Mouse (Mus musculus): ENCODE measurements around the gene Ptx3. TPM values are rescaled to one million over a fixed set of nuclear protein-coding genes. Genes with fewer than 3 reads are reported as not detected.
A peak's percentile ranks its signal among the peaks of the same experiment; 100 is the strongest.

Gene Ptx3
- not detected in 2 replicates for polyA plus RNA-seq (2012; ENCODE audit: insufficient read depth, low replicate concordance)

DNA sequence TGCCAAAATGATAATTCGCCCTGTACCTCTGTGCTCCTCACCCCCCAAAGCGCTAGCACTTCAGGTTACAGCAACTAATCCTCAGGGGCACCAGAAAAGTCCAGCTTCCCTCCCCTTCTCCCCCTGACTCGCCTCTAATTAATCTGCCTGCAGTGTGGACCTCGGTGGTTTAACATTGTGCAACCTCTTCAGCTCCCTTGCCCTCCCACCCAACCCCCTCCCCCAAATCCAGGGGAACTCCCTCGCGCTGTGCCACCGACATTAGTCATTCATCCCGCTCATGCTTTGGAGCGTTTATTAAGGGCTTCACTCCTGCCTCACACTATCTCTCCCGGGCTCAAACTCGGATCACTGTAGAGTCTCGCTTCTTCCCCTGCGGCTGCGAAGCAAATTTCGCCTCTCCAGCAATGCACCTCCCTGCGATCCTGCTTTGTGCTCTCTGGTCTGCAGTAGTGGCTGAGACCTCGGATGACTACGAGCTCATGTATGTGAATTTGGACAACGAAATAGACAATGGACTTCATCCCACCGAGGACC is at the start of gene Ptx3:
Gene Ptx3, plus strand, starts transcription at position 256 of the 537 bp plus-strand sequence.
- TF ChIP-seq GATA1 (IDR thresholded peaks at IDR 0.05; ENCODE audit: borderline replicate concordance, low read length) (no peak), FLI1 (IDR thresholded peaks at IDR 0.05; ENCODE audit: low read length) (no peak)
- Histone ChIP-seq H3K4me3 (replicated peaks) (peak within 1 kb of the TSS; percentile 87), H3K36me3 (replicated peaks; ENCODE audit: low read length) (no peaks in the 10 kb centered on the region), H3K27me3 (replicated peaks) (peaks cover 38% of the 10 kb centered on the region), H3K4me1 (peaks cover 7% of the 10 kb centered on the region; the same call in 1 of the 2 replicates), H3K9me3 (no peaks in the 10 kb centered on the region)

DNA sequence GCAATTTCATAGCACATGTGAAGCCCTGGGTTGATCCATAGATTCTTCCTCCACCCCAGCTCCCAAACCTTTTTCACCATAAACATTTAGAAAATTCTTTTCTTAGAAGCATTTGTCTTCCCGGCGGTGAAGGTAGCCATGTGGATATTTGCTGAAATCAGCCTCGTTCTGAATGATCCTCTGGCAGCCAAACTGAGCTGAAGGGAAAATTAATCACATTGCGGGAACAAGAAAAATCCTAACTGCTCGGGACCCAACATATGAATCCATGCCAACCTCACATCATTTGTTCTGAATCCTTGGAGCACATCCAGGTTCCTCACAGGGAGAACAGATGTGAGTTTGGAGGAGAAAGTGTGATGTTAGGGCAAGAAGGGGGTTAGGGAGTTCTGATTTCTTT is 46.8 kb upstream of the Ptx3 start:
- no peaks in the 10 kb centered on the region for H3K4me1 ChIP-seq
- H3K36me3 ChIP-seq (replicated peaks; ENCODE audit: low read length) = no peaks in the 10 kb centered on the region
- no peak overlapping the region for H3K4me3 ChIP-seq (replicated peaks)
- TF ChIP-seq GATA1 (IDR thresholded peaks at IDR 0.05; ENCODE audit: borderline replicate concordance, low read length) = no peak
- no peak for TF ChIP-seq FLI1 (IDR thresholded peaks at IDR 0.05; ENCODE audit: low read length)
- H3K27me3 ChIP-seq (replicated peaks) = no peaks in the 10 kb centered on the region
- no peaks in the 10 kb centered on the region for H3K9me3 ChIP-seq

DNA sequence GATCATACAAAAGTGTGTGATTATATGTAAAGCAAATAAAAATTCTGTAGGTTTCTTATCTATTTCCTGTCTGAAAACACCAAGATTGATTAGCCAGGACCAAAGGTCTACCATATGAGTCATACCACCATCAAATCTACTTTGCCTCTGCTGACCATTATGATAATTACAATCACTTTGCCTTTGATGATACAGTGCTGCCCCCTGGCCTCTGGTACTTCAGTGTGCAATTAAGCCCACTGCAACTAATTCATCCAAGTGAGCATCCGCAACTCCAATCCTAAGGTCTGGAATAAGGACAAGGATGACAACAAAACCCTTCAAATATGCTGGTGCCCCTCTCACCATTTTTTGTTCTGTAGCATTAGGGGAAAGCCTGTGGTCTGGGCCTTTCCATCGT is 40.1 kb upstream of the Ptx3 start:
- Histone ChIP-seq H3K36me3 (replicated peaks; ENCODE audit: low read length) (no peaks in the 10 kb centered on the region), H3K4me1 (no peaks in the 10 kb centered on the region), H3K9me3 (no peaks in the 10 kb centered on the region), H3K27me3 (replicated peaks) (no peaks in the 10 kb centered on the region), H3K4me3 (replicated peaks) (no peak overlapping the region)
- TF ChIP-seq GATA1 (IDR thresholded peaks at IDR 0.05; ENCODE audit: borderline replicate concordance, low read length) (no peak), FLI1 (IDR thresholded peaks at IDR 0.05; ENCODE audit: low read length) (no peak)

DNA sequence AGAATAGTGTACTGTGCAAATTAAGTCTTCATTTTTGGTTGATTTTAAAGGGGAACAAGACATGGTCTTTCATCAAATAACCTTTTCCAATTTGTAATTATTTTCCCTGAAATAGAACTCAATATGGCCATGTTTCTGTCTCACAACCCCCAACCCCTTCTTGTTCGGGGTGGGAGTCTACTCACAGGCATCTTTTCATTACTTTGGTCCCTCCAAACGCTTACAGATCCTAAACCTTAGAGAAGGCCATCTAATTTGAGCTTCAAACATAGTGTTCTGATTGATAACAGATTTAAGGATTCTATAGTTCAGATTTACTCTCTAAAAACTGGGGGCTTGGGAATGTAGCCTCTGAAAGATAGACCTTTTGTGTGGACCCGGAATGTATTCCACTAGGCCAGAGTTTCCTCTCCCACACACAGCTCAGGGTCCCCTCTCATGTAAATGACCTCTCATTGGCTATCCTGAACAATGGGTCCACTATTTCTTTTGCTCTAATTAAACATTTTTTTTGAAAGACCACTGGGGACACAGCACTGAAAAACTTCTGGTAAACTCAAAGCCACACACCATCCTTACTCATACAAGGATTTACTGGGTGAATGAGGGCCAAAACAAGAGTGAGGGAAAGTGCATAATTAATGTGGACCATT is 25.7 kb upstream of the Ptx3 start:
- H3K4me3 ChIP-seq (replicated peaks) = no peak overlapping the region
- TF ChIP-seq FLI1 (IDR thresholded peaks at IDR 0.05; ENCODE audit: low read length) (no peak), GATA1 (IDR thresholded peaks at IDR 0.05; ENCODE audit: borderline replicate concordance, low read length) (no peak)

DNA sequence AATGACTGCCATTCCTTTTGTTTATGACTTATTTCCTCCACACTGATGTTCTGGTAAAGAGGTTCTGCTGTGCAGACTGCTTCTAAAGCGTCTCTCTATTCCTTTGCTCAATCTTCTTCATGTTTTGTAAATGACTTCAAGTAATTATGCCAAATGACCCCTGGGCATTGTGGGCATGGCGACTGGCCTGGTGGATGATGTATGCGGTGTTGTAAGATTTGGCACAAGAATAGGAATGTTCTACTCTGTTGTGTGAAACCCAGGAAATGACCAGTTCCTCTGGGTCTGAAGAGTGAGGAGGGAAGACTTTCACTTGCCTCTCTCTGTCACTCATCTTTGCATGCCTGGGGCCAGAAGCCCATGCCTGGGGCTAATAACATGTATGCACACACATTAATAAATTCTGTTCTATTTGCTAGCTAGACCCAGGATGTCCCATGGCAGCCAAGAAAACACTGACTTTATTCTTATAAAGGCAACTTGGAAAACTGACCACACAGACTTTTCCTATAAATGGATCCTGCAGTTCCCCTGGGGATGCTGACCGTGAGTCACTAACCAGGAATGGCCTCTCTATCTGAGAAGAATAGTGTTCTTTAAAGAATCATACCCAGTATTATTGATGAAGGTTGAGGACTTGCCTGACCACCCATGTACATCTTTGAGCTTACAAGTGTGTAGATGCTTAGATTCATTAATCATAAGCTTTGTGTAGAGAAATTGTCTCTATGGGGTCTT is 10.7 kb upstream of the Ptx3 start:
- Histone ChIP-seq H3K4me1 (no peaks in the 10 kb centered on the region), H3K27me3 (replicated peaks) (no peaks in the 10 kb centered on the region), H3K36me3 (replicated peaks; ENCODE audit: low read length) (no peaks in the 10 kb centered on the region), H3K4me3 (replicated peaks) (no peak overlapping the region), H3K9me3 (no peaks in the 10 kb centered on the region)
- TF ChIP-seq FLI1 (IDR thresholded peaks at IDR 0.05; ENCODE audit: low read length) = no peak
- TF ChIP-seq GATA1 (IDR thresholded peaks at IDR 0.05; ENCODE audit: borderline replicate concordance, low read length) = no peak

More for the DNA sequence above, 25.7 kb upstream of the Ptx3 start:
- Histone ChIP-seq H3K27me3 (replicated peaks) (peaks cover 2% of the 10 kb centered on the region), H3K9me3 (no peaks in the 10 kb centered on the region), H3K4me1 (no peaks in the 10 kb centered on the region), H3K36me3 (replicated peaks; ENCODE audit: low read length) (no peaks in the 10 kb centered on the region)

DNA sequence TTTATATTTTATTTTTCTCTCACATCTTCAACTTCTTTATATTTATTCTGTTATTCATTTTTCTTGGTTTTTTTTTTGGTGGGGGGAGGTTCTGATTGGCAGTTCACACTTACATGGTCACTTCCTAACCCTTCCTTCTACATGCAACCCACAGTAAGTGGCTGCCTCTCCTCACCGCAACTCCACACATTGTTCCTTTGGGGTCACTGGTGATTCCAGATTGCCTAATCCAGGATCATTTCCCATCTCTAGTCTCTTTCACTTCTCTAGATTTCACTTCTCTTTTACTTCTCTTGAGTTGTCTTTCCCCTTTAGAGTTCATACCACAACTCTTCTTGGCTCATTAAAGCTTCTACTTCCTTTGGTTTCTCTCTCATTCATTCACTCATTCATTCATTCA is 6.2 kb upstream of the Ptx3 start:
- Histone ChIP-seq H3K9me3 (no peaks in the 10 kb centered on the region), H3K4me1 (no peaks in the 10 kb centered on the region), H3K27me3 (replicated peaks) (peaks cover 1% of the 10 kb centered on the region), H3K36me3 (replicated peaks; ENCODE audit: low read length) (no peaks in the 10 kb centered on the region), H3K4me3 (replicated peaks) (no peak overlapping the region)
- TF ChIP-seq FLI1 (IDR thresholded peaks at IDR 0.05; ENCODE audit: low read length) (no peak), GATA1 (IDR thresholded peaks at IDR 0.05; ENCODE audit: borderline replicate concordance, low read length) (no peak)

DNA sequence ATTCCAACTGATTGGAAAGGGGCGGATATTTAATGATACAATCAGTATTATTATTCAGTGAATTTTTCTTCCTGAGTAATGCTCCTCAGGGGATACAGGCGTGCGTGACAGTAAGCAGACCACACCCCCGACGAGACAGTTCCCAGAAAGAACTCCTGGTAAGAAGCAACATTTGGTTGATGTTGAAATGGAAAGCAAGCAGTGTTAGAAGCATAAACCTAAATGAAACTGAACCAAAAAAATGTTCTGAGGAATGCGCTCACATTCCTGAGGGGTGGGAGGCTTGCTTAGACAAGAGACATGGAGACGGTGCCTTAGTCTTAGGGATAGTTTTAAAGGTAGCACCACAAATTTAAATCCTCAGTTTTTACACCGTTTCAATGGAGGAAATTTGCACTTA is 4.0 kb upstream of the Ptx3 start:
- H3K36me3 ChIP-seq (replicated peaks; ENCODE audit: low read length) = no peaks in the 10 kb centered on the region

DNA sequence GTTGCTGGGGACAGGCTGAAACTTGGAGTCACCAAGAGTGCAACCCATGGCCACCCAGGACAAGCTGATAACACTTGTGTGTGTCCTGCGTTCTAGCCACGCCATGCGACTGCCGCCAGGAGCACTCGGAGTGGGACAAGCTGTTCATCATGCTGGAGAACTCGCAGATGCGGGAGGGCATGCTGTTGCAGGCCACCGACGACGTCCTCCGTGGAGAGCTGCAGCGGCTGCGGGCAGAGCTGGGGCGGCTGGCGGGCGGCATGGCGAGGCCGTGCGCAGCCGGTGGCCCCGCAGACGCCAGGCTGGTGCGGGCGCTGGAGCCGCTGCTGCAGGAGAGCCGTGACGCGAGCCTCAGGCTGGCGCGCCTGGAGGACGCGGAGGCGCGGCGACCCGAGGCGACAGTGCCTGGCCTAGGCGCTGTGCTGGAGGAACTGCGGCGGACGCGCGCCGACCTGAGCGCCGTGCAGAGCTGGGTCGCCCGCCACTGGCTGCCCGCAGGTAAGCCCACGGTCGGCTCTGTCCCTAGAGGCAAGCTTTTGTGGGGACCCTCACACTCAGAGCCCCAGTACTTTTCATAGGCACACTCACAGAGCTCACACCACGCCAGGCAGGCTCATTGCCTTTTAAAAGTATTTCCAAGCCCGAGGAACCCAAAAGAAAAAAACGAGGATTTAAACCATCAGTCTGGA is 988 bp downstream of the Ptx3 start:
- TF ChIP-seq FLI1 (IDR thresholded peaks at IDR 0.05; ENCODE audit: low read length) = no peak
- no peak for TF ChIP-seq GATA1 (IDR thresholded peaks at IDR 0.05; ENCODE audit: borderline replicate concordance, low read length)
- no peaks in the 10 kb centered on the region for H3K36me3 ChIP-seq (replicated peaks; ENCODE audit: low read length)
- H3K27me3 ChIP-seq (replicated peaks) = peaks cover 39% of the 10 kb centered on the region
- H3K4me3 ChIP-seq (replicated peaks) = peak overlapping the region; percentile 87
- peaks cover 7% of the 10 kb centered on the region; the same call in 1 of the 2 replicates for H3K4me1 ChIP-seq
- H3K9me3 ChIP-seq = no peaks in the 10 kb centered on the region

More for the DNA sequence above, 4.0 kb upstream of the Ptx3 start:
- H3K4me3 ChIP-seq (replicated peaks) = no peak overlapping the region
- peaks cover 18% of the 10 kb centered on the region for H3K27me3 ChIP-seq (replicated peaks)
- peaks cover 5% of the 10 kb centered on the region; the same call in 1 of the 2 replicates for H3K4me1 ChIP-seq
- TF ChIP-seq GATA1 (IDR thresholded peaks at IDR 0.05; ENCODE audit: borderline replicate concordance, low read length) (no peak), FLI1 (IDR thresholded peaks at IDR 0.05; ENCODE audit: low read length) (no peak)
- no peaks in the 10 kb centered on the region for H3K9me3 ChIP-seq

DNA sequence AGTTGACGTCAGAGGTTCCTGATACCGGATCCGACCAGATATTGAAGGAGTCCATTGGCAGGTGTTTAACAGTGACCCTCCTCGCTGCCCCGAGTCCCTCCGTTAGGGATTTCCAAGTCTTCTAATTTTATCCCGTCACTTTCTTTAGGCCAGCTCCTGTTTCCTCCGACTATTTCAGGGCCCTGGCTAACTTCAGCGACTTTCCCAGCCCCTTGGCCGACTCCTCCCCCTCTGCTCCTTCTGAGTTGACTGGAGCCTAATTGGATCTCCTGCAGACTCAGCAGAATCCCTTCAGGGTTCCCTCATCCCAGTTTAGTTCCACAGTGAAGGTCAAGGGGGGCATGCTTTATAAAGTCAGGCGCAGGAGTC is 1.5 kb downstream of the Ptx3 start:
- TF ChIP-seq GATA1 (IDR thresholded peaks at IDR 0.05; ENCODE audit: borderline replicate concordance, low read length) (no peak), FLI1 (IDR thresholded peaks at IDR 0.05; ENCODE audit: low read length) (no peak)
- H3K4me3 ChIP-seq (replicated peaks) = no peak overlapping the region
- no peaks in the 10 kb centered on the region for H3K36me3 ChIP-seq (replicated peaks; ENCODE audit: low read length)
- H3K4me1 ChIP-seq = peaks cover 7% of the 10 kb centered on the region; the same call in 1 of the 2 replicates
- peaks cover 39% of the 10 kb centered on the region for H3K27me3 ChIP-seq (replicated peaks)
- no peaks in the 10 kb centered on the region for H3K9me3 ChIP-seq
